Mouse (Mus musculus) lung, postnatal 14 days (tissue): ENCODE measurements around the gene Agbl2.

ENCODE experiments used
- DNase-seq: peaks from one replicate; pipeline ENCODE4 v3.0.0; 2021

The Agbl2 gene

GRCm38 (mm10) chr2:90875239-90875638, 92.7 kb downstream of the Agbl2 start:
- no peak for DNase-seq

DNA sequence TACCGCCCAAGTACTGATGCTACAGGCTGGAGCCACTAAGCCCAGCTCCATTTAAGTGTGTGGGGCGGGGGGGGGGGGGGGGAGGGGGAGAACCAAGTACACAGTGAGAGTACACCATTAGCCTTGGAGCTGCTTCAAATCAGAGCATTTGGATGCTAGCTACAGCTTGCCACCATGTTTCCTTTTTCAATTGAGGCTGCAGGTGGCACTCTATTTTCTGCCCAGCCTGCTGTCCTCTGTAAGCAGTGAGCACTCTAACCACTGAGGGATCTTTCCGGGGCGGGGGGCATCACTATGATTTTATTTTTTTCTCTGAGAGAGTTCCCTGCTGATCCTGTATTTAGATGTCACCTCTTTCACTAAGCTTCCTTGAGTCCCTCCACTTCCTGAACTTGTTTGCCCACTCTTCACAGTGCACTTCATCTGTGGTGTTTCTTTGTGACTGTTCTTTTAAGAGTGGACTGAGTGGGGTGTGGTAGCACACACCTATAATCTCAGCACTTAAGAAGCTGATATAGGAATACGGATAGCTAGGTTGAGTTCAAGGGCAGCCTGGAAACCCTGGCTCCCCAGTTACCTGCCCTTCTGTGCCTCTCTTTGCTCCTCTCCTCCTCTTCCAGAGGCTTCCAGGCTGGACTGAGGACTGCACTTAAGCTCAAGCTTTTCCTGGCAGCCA, 95.2 kb downstream of the Agbl2 start:
- no peak for DNase-seq

DNA sequence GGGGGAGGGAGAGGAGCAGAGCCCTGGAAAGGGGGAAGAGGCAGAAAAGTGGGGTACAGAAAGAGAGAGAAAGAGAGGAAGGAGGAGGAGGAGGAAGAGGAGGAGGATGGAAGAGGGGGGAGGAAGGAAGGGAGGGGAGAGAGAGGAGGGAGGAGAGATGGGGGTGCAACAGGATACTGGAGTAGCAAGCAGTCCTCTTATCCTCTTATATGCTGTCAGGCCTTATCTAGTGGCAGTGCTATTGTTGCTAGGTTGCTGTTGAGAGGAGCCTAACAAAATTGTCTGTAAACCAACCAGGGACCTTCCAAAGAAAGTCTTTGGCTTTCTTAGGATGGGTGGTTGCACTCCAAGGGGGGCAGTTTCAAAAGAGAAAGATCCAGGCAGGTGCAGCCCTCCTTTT, 96.9 kb downstream of the Agbl2 start:
- DNase-seq: no peak

DNA sequence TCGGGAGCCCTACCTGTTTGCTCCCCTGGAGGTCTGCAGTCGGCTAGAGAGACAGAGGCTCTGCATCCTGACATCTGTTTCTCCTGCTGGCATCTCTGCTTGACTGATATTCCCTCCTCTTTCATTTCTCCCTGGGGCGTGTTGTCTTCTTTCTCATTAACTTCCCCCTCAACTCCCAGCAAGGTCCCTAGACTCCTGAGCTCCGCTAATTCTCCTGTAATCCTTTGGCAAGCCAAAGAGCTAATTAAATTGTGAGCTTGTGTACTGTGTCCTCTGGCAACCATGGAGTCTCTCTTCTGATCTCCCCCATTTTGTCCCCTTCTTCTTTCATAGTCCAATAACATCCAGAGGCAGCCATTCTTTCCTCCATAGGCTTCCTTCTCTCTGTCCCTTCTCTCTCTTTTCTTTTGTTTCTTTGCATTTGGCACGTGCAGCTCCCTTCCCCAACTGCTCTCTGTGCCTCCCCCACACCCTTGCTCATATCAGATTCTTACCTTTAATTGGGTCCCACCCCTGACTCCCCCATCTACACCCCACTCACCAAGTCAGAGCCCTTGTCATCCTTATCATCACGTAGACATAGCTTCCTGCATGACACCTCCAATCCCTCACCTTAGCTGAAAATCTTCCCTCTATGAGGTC, 97.7 kb downstream of the Agbl2 start:
- no peak for DNase-seq

DNA sequence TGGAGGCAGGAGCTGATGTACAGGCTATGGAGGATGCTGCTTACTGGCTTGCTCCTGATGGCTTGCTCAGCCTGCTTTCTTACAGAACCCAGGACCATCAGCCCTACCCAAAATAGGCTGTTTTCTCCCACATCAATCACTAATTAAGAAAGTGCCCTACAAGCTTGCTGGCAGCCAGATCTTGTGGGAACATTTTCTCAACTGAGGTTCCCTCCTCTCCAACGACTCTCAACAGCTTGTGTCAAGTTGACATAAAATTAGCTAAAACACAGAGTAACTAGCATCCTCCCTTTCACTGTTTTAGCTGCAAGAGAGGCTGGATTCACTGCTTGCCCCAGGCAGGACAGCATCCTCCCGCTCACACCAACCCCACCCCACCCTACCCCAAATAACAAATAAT, 99.3 kb downstream of the Agbl2 start:
- no peak for DNase-seq
